Mouse (Mus musculus) monocyte, adult 59 days (primary cell): ENCODE measurements around the gene Zfp846. TPM values are rescaled to one million over a fixed set of nuclear protein-coding genes. Genes with fewer than 3 reads are reported as not detected.

Source experiments
- total RNA-seq, 2 experiments: library from RNA; stranded (reverse); gene quantifications; one replicate each; pipeline ENCODE4 v1.2.4; 2023

Gene Zfp846
- total RNA-seq: 1 to 10 TPM; 5.2 to 8.2 TPM

DNA sequence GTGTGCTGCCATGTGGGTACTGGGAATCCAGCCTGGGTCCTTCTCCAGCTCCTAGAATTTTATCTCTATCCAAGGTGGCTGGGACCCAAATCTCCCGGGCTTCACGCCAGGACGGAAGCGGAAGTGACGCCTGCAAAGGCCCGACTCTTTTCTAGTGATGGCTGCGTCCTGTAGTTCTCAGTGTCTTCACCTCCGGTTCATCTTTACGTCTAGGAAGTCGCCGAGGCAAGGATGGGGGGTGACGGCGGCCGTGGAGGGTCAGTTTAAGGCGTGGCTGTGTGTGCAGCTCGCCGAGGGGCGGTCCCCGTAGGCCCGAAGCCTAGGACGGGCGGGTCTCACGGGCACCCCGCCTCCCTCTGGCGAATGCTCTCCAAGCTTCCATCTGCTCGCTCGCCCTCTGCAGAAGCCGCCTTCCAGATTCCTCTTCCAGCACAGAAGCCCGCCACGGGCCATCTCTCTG lies at the start of gene Zfp846:
Gene Zfp846, plus strand, starts transcription at position 117 of the 460 bp plus-strand sequence.

DNA sequence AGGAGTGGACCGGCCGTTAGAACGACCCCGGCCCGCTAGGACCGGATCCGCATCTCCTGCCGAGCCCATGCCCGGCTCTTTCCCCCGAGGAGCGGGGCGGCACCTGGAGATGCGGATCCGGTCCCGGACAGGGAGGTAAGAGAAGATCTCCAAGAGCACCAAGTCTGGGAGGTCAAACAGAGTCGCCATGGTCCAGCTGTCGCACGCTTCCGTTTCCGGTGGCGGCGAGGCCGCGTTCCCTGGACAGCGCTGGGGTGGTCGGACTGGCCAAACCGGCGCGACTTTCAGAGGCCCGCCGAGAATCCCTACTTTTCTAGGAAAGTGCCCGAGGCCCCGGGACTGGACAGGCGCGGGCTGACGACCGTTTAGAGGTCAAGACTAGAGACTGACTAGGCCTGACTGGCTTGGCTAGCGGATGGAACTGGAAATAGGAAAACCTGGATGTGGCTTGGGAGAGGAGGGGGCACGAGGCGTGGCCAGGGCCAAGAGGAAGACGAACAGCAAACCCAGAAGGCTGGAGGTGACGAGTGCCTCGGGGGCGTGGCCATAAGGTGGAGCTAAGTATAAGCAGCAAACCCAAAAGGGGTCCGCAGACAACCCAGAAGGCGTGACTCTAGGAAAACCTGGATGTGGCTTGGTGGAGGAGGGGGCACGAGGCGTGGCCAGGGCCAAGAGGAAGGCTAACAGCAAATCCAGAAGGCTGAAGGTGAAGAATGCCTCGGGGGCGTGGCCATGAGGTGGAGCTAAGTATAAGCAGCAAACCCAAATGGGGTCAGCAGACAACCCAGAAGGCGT lies 61.2 kb downstream of the Zfp846 start, which contains the start of gene Ubl5:
Gene Ubl5, plus strand, starts transcription at position 778 of the 795 bp plus-strand sequence.

DNA sequence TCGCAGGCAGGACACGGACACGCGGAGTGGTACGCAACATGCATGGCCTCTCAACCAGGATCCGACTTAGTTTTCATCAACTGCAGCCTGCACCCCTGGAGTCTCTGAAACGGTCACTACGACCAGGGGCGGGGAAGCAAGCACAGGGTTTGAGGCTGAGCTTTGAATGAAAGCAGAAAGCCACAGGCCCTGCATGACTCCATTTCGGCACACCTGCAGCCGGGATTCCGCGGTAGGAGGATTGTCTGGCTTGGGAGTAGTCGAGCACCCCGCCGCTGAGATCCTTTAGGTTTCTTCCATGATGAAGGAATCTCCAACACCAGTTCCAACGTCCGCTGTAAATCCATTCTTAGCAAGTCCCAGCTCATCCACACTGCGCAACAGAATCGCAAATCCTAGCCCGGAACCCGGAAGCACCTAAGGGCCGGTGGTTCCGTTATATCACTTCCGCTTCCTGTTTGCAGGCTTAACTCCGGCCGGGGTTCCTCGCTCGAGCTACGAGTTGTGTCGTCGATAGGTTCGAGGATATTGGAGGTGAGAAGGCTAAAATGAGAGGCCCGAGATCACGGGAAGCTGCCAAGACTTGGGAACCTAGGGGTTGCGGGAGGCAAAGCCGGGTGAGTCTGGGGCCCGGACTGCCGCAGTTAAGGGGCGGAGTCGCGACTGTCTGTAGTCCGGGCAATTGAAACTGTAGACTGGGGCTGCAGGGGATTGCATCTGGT lies 63.4 kb downstream of the Zfp846 start, which contains the start of gene Fbxl12:
Gene Fbxl12, minus strand, starts transcription at position 408 of the 722 bp plus-strand sequence.

DNA sequence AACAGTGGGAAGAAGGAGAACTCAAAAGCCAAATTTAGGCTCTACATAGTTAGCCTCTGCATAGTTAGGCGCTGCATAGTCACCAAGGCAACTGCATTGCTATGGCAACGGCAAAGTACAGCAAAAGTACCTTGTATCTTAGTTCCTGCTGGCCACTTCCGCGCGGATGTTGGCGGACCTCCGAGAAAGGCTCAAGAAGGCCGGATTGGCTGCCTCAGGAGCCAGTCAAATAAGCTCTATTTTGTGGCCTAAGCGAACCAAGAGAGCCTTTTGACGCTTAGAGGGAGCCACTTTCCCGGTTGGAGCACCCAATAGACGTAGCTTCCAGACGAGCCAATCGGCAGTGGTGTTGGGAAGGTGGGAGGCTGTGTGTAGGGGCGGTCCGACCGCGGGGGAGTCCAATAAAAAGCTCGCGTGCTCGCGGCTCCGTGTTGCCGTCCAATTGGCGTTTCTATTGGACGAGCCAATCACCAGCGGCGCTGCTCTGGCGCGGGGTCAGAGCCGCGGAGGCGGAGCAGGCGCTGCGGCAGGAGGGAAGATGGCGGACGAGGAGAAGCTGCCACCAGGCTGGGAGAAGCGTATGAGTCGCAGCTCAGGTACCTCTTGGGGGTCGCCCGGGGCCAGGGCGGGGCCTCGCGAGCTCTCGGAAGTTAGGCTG lies 70.6 kb downstream of the Zfp846 start, which contains the start of gene Pin1:
Gene Pin1, plus strand, starts transcription at position 494 of the 658 bp plus-strand sequence.

Other genes starting within 250 kb of the Zfp846 start
- not detected for gene Olfr18, start 245.2 kb upstream of the Zfp846 start, total RNA-seq
- gene Zfp560, start 196.1 kb upstream of the Zfp846 start, total RNA-seq: 1 to 10 TPM; 2.7 to 3.4 TPM
- gene Zfp26, start 121.1 kb upstream of the Zfp846 start, total RNA-seq: 10 to 100 TPM; 21.7 to 23.2 TPM
- 10 to 100 TPM; 13.2 to 14.1 TPM for gene Zfp426, start 88.5 kb upstream of the Zfp846 start, total RNA-seq
- 10 to 100 TPM; 18.4 to 19.3 TPM for gene Zfp266, start 59.9 kb upstream of the Zfp846 start, total RNA-seq
- 100 to 1,000 TPM; 276 to 300 TPM for gene Ubl5, start 61.6 kb downstream of the Zfp846 start, total RNA-seq
- gene Fbxl12, start 63.5 kb downstream of the Zfp846 start, total RNA-seq: 10 to 100 TPM; 26.1 to 30.7 TPM
- 10 to 100 TPM in 1 of 2 experiments, 1 to 10 TPM in 1; 9.9 to 10.1 TPM for gene Pin1, start 70.8 kb downstream of the Zfp846 start, total RNA-seq
- not detected for gene Olfm2, start 165.1 kb downstream of the Zfp846 start, total RNA-seq
- under 1 TPM in 1 of 2 experiments, not detected in 1; 0.13 TPM for gene Col5a3, start 233.8 kb downstream of the Zfp846 start, total RNA-seq
- gene Rdh8, start 237.2 kb downstream of the Zfp846 start, total RNA-seq: not detected